Mouse (Mus musculus): ENCODE results near the gene Vash2. TPM values are rescaled to one million over a fixed set of nuclear protein-coding genes. Genes with fewer than 3 reads are reported as not detected.

The Vash2 gene
- polyA plus RNA-seq, 1 experiment = not detected

DNA sequence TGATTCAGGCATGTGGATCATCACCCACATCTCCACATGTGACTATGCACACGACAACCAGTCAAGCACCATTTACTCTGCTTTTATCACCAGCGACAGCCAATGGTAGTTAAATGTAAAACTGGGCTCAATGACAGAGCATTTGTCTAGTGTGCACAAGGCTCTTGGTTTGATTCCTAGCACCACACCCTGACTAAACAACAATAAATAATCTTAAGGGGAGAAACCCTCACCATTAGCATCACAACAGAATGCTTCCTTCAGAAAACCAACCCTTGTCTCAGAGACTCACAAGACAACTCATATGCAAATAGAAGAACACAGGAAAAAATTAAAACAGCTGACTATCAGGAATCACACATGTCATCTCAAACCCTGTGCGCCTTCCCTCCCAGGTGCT is 35.2 kb upstream of the Vash2 start:
- 92% methylated on average over 3 of the region's 3 CpGs for WGBS
- Histone ChIP-seq H3K4me3 (ENCODE audit: insufficient read depth, low read depth, low read length) (no peak overlapping the region), H3K27ac (ENCODE audit: insufficient read depth, low read depth, low read length) (no peak overlapping the region), H3K4me1 (ENCODE audit: control insufficient read depth, insufficient read depth, low read length) (no peaks in the 10 kb centered on the region)
- no peak for TF ChIP-seq CTCF (IDR thresholded peaks at IDR 0.05; ENCODE audit: insufficient read depth, low read depth, low read length)

DNA sequence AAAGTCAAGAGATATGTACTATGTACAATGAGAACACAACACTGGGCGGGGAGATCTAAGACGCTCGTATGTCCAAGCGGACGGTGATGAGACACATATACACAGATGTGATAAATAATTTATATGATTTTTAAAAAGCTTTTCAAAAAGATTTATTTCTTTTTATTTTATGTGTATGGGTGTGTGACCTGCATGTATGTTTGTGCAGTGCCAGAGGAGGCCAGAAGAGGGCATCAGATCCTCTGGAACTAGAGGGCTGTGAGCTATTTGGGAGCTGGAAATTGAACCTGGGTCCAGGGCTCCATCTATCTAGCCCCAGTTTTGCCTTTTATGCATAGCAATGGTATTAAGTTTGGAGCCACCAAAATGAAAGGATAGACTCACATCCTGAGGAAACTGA is 29.6 kb upstream of the Vash2 start:
- no peak overlapping the region for H3K4me3 ChIP-seq (ENCODE audit: insufficient read depth, low read depth, low read length)
- TF ChIP-seq POLR2A (IDR thresholded peaks at IDR 0.05; ENCODE audit: insufficient read depth, low read depth, low read length) = no peak
- TF ChIP-seq CTCF (IDR thresholded peaks at IDR 0.05; ENCODE audit: insufficient read depth, low read depth, low read length) = no peak
- 96% methylated on average over 5 of the region's 5 CpGs for WGBS
- no peaks in the 10 kb centered on the region for H3K4me1 ChIP-seq (ENCODE audit: control insufficient read depth, insufficient read depth, low read length)
- H3K27ac ChIP-seq (ENCODE audit: insufficient read depth, low read depth, low read length) = no peak overlapping the region

DNA sequence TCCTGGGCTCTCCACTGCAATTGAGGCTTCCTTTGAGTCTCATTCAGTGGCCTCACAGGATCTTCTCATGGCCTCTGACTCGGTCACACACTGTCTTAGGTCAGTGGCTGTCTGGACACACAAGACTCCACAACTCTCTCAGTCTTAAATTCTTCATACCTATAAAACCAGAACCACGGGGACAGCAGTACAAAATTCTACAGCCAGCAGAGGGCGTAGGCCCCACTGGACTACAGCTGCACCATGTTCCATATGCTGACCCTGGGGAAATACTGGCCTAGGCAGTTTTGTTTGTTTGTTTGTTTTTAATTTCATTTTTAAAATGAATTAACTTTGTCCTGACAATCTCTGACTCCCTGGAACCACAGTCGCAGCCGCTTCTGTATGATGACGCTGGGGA is 23.1 kb upstream of the Vash2 start:
- TF ChIP-seq POLR2A (IDR thresholded peaks at IDR 0.05; ENCODE audit: insufficient read depth, low read depth, low read length) (no peak), CTCF (IDR thresholded peaks at IDR 0.05; ENCODE audit: insufficient read depth, low read depth, low read length) (no peak)
- H3K4me1 ChIP-seq (ENCODE audit: control insufficient read depth, insufficient read depth, low read length) = no peaks in the 10 kb centered on the region
- WGBS = 70% methylated on average over 6 of the region's 6 CpGs

DNA sequence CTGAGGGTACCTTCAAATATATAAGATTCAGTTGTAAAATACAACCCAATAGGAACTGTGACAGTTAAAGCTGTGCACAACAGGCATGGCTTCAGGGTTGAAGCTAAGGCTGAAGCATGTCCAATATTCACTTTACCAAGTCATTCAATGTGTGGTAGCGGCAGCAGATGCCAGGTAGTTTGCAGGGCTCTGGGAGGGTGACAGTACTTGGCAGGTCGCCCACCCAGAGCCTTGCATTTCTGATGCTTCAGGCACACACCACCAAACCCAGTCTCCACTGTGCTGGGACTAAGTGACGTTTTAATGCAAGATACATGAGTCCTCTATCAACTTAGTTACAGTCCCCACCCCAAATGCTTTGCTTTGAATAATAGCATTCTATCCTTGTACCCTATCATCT is 21.6 kb upstream of the Vash2 start:
- WGBS = 75% methylated on average over 3 of the region's 3 CpGs
- TF ChIP-seq CTCF (IDR thresholded peaks at IDR 0.05; ENCODE audit: insufficient read depth, low read depth, low read length) = no peak
- H3K27ac ChIP-seq (ENCODE audit: insufficient read depth, low read depth, low read length) = no peak overlapping the region
- H3K4me1 ChIP-seq (ENCODE audit: control insufficient read depth, insufficient read depth, low read length) = 0 out of 2 replicates have a peak, but pooled peaks cover under 1% of the 10 kb centered on the region
- H3K4me3 ChIP-seq (ENCODE audit: insufficient read depth, low read depth, low read length) = no peak overlapping the region

More for the DNA sequence above, 23.1 kb upstream of the Vash2 start:
- Histone ChIP-seq H3K4me3 (ENCODE audit: insufficient read depth, low read depth, low read length) (no peak overlapping the region), H3K27ac (ENCODE audit: insufficient read depth, low read depth, low read length) (no peak overlapping the region)

DNA sequence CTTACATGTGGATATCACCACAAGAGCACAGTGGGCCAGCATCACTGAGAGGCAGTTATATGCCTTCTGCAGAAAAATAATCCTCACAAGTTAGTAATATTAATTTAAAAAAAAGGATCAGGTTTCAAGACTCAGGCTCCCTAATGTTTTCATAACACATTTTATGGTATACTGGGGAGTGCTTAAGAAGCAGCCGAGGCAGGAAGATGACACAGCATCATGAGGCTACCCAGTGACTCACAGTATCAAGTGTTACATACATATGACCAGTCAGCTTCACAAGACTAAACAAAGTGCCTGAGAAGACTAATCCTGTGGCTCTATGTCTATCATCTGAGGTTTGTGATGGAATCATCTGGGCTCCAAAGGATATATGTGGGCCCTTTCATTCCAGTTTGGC is 18.9 kb upstream of the Vash2 start:
- no peak for TF ChIP-seq POLR2A (IDR thresholded peaks at IDR 0.05; ENCODE audit: insufficient read depth, low read depth, low read length)
- no peak for TF ChIP-seq CTCF (IDR thresholded peaks at IDR 0.05; ENCODE audit: insufficient read depth, low read depth, low read length)
- Histone ChIP-seq H3K27ac (ENCODE audit: insufficient read depth, low read depth, low read length) (no peak overlapping the region), H3K4me1 (ENCODE audit: control insufficient read depth, insufficient read depth, low read length) (0 out of 2 replicates have a peak, but pooled peaks cover 3% of the 10 kb centered on the region), H3K4me3 (ENCODE audit: insufficient read depth, low read depth, low read length) (no peak overlapping the region)
- 80% methylated on average over 1 of the region's 1 CpGs for WGBS

DNA sequence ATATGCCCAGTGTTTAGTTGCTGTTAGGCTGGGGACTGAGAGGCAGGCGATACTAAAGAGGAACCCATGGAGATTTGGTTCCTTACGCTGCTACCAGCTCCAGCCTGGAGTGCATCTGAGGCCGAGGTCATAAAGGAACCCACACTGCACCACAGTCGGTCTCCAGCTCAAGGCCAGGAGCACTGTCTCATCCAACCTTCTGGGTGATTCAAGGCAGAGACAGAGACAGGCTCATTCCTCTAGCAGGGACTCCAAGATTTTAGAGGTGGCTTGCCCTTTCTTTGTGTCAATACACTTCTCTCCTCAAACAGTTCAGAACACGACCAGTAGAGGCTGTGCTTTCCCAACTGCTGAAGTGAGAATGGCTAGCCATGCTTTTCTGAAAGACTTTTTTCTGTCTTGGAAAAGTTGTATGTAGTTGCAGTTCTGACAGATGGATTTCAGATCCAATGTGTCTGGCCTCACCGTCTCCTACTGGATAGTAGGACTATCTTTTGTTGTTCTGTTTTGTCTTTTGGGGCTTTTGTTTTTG is 17.3 kb upstream of the Vash2 start:
- TF ChIP-seq POLR2A (IDR thresholded peaks at IDR 0.05; ENCODE audit: insufficient read depth, low read depth, low read length) = no peak
- TF ChIP-seq CTCF (IDR thresholded peaks at IDR 0.05; ENCODE audit: insufficient read depth, low read depth, low read length) = no peak
- WGBS = 68% methylated on average over 6 of the region's 6 CpGs
- Histone ChIP-seq H3K4me3 (ENCODE audit: insufficient read depth, low read depth, low read length) (no peak overlapping the region), H3K4me1 (ENCODE audit: control insufficient read depth, insufficient read depth, low read length) (0 out of 2 replicates have a peak, but pooled peaks cover 3% of the 10 kb centered on the region), H3K27ac (ENCODE audit: insufficient read depth, low read depth, low read length) (no peak overlapping the region)

DNA sequence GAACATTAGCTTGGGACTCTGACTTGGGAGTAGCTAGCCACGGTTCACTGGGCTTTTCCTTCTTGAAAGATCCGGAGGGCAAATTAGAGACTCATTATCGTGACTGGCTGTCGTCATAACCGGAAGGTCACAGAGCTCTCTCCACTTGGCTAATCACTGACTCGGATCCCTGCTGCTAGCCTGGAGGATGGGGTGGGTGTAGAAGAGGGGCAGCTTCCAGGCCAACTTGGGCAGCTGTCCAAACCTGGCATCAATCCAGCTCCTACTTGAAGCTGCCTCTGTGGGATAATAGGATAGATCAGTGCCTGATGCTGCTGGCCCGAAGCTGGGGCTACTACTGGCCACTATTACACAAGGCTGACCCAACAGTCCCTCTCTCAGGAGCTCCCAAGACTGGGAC is 16.5 kb upstream of the Vash2 start:
- WGBS = 12% methylated on average over 7 of the region's 7 CpGs
- TF ChIP-seq CTCF (IDR thresholded peaks at IDR 0.05; ENCODE audit: insufficient read depth, low read depth, low read length) (no peak), POLR2A (IDR thresholded peaks at IDR 0.05; ENCODE audit: insufficient read depth, low read depth, low read length) (no peak)
- H3K4me3 ChIP-seq (ENCODE audit: insufficient read depth, low read depth, low read length) = no peak overlapping the region

DNA sequence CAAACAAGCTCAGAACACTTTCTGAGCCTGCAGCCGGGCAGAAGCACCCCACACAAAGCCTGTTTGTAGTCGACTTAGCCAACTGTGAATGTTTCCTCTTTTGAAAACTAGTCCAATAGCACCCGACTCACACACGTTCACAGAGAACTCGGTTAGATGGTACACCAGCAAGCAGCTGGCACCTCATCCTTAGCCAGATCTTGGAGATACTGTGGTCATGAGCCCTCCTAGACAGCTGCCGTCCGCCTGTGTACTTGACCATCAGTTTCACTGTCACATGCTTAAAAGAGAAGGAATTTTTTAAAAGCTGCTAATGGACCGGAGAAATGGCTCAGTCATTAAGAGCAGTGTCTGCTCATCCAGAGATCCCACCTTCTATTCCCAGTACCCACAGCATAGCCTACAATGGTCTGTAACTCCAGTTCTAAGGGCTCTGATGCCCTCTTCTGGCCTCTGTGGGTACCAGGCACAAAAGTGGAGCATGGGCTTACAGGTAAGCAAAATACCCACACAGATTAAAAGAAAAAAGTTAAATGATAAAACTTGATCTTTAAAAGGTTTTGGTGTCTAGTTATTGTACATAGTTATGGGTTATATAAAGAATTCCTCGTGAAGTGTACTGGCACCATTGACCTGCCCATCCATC is 10.5 kb upstream of the Vash2 start:
- WGBS = 73% methylated on average over 9 of the region's 9 CpGs
- no peak overlapping the region for H3K27ac ChIP-seq (ENCODE audit: insufficient read depth, low read depth, low read length)
- H3K4me1 ChIP-seq (ENCODE audit: control insufficient read depth, insufficient read depth, low read length) = no peaks in the 10 kb centered on the region
- H3K4me3 ChIP-seq (ENCODE audit: insufficient read depth, low read depth, low read length) = no peak overlapping the region
- no peak for TF ChIP-seq POLR2A (IDR thresholded peaks at IDR 0.05; ENCODE audit: insufficient read depth, low read depth, low read length)
- no peak for TF ChIP-seq CTCF (IDR thresholded peaks at IDR 0.05; ENCODE audit: insufficient read depth, low read depth, low read length)

More for the DNA sequence above, 16.5 kb upstream of the Vash2 start:
- Histone ChIP-seq H3K4me1 (ENCODE audit: control insufficient read depth, insufficient read depth, low read length) (0 out of 2 replicates have a peak, but pooled peaks cover 3% of the 10 kb centered on the region), H3K27ac (ENCODE audit: insufficient read depth, low read depth, low read length) (no peak overlapping the region)

DNA sequence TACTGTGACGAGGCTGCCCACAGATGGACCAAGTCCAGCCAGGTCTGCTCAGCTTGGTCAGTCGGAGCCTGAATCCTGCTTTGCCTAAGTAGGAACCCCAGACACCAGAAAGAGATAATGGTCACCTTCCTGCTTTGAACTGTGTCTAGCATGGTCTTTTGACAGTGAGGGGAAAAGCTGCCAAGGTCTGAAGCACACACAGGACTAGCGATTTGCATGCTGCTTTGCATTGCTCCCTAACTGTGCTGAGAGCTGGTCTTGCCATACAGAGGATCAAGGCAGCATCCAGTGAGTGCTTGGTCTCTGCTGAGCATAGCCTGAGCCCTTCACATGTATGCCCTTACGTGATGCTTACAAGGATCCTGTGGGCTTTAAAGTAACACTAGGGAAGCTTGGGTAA is 2.3 kb upstream of the Vash2 start:
- TF ChIP-seq CTCF (IDR thresholded peaks at IDR 0.05; ENCODE audit: insufficient read depth, low read depth, low read length) = no peak
- TF ChIP-seq POLR2A (IDR thresholded peaks at IDR 0.05; ENCODE audit: insufficient read depth, low read depth, low read length) = no peak
- 81% methylated on average over 4 of the region's 4 CpGs for WGBS
- Histone ChIP-seq H3K27ac (ENCODE audit: insufficient read depth, low read depth, low read length) (no peak overlapping the region), H3K4me1 (ENCODE audit: control insufficient read depth, insufficient read depth, low read length) (peaks cover 12% of the 10 kb centered on the region), H3K4me3 (ENCODE audit: insufficient read depth, low read depth, low read length) (no peak overlapping the region)
